Mouse (Mus musculus) heart, embryonic 15.5 days (tissue): ENCODE data around the gene Foxe1. TPM values are rescaled to one million over a fixed set of nuclear protein-coding genes. Genes with fewer than 3 reads are reported as not detected.

Experiments
- ATAC-seq: fragments of 200-750 bp; cut with Nextera tagmentation; replicated peaks from 2 replicates; pipeline ENCODE4 v1.8.0; 2017; ENCODE audit warnings: low read depth, moderate TSS enrichment; ENCODE audit not compliant: insufficient number of reproducible peaks, insufficient read depth, low FRiP score
- H3K27ac ChIP-seq: fragments of 300-500 bp; sonication (generic); 2 replicates; pipeline ENCODE4 v1.5.1; 2015; ENCODE audit warnings: mild to moderate bottlenecking, inconsistent platforms
- H3K27me3 ChIP-seq: fragments of 300-500 bp; sonication (generic); 2 replicates; pipeline ENCODE4 v1.6.1; 2015; ENCODE audit warnings: inconsistent platforms
- H3K36me3 ChIP-seq: fragments of 300-500 bp; sonication (generic); 2 replicates; pipeline ENCODE4 v1.6.1; 2015; ENCODE audit warnings: mild to moderate bottlenecking, inconsistent platforms
- H3K4me1 ChIP-seq: fragments of 300-500 bp; sonication (generic); replicated peaks from 2 replicates; pipeline ENCODE4 v1.6.1; 2015; ENCODE audit warnings: inconsistent platforms
- H3K4me2 ChIP-seq: fragments of 300-500 bp; sonication (generic); 2 replicates; pipeline ENCODE4 v1.6.1; 2015; ENCODE audit warnings: inconsistent platforms, mild to moderate bottlenecking, moderate library complexity
- H3K4me3 ChIP-seq: fragments of 300-500 bp; sonication (generic); 2 replicates; pipeline ENCODE4 v1.5.1; 2015; ENCODE audit warnings: mild to moderate bottlenecking, inconsistent platforms
- H3K9ac ChIP-seq: fragments of 300-500 bp; sonication (generic); 2 replicates; pipeline ENCODE4 v1.6.1; 2015; ENCODE audit warnings: mild to moderate bottlenecking, inconsistent platforms
- H3K9me3 ChIP-seq: fragments of 300-500 bp; sonication (generic); replicated peaks from 2 replicates; pipeline ENCODE4 v1.6.1; 2016; ENCODE audit warnings: inconsistent platforms
- WGBS: fragments of 180-500 bp; shearing (Covaris S2); methylation state at CpG from one replicate; pipeline ENCODE4 v1.1.7; 2015; ENCODE audit warnings: mixed read lengths; 5-methylcytosine and 5-hydroxymethylcytosine counted together
- polyA plus RNA-seq: library from polyadenylated mRNA; unstranded; fragments of >200 nt; fragmentation: Nextera tagmentation; extraction: Ambion mirVana; gene quantifications from 2 replicates; pipeline ENCODE4 v1.2.1, GENCODE M21; 2015

Foxe1 gene
- not detected in 2 replicates for polyA plus RNA-seq

DNA sequence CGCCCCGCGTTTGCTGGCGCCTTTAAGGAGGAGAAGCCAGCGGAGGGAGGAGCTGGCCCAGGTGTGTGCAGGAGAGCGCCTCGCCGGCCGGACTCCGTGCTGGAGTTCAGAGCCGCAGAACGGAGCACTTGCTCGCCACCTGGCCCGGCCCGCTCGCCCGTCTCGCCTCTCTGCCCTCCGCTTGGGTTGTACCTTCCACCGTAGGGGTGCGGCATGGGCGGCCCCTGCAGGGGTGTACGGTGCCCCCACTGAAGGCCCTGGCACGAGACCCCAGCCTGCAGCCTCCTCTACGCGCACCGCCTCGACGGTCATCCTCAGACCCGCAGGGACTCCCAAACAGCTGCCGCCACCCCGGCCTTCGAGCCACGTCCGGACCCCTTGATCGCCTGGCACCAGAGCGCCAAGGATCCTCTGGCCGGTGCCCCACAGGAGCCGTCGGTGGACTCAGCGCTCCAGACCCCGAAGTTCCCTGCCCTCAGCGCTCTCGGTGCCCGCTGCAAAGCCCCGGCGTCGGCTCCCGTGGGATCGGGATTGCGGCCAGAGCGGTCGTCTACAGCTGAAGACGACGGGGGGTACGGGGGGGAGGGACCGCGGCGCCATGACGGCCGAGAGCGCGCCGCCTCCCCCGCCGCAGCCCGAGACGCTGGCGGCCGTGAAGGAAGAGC, at the start of gene Foxe1:
Gene Foxe1, plus strand, starts transcription at position 14 of the 665 bp plus-strand sequence.
- ATAC-seq: no peak
- Histone ChIP-seq H3K9ac (no peak within 1 kb of the TSS), H3K27ac (no peak within 1 kb of the TSS), H3K4me3 (peak within 1 kb of the TSS; percentile 43), H3K36me3 (no peaks in the 10 kb centered on the region), H3K4me2 (peak within 1 kb of the TSS; percentile 61), H3K27me3 (peaks cover 100% of the 10 kb centered on the region), H3K9me3 (no peaks in the 10 kb centered on the region), H3K4me1 (peaks cover 26% of the 10 kb centered on the region)
- 2% methylated on average over 68 of the region's 70 CpGs for WGBS

DNA sequence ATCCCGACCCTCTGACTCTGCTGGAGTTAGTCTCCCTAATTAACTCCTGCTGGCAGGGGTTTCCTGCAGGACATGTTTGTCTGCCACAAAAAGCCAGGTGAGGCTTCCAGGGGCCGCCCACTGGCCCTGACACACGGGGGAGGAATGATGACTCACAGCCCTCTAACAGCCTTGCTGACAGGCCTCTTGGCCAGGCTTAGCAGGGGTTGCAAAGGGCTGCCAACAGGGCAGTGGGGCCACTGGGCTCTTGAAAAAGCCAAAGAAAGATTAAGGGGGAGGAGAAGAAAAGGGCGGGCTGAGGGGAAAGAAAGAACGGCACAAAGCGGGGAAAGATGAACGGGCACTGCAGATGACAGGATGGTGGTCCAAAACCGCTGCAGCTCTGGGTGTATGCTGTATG, 39.3 kb upstream of the Foxe1 start:
- peak overlapping the region; percentile 83; the same call in 1 of the 2 replicates for H3K9ac ChIP-seq
- H3K4me1 ChIP-seq: peaks cover 30% of the 10 kb centered on the region
- no peaks in the 10 kb centered on the region for H3K9me3 ChIP-seq
- H3K4me3 ChIP-seq: peak overlapping the region; percentile 73
- peaks cover 23% of the 10 kb centered on the region for H3K27me3 ChIP-seq
- H3K4me2 ChIP-seq: peak overlapping the region; percentile 86
- peak; percentile 81 for ATAC-seq
- no peaks in the 10 kb centered on the region for H3K36me3 ChIP-seq
- peak overlapping the region; percentile 89 for H3K27ac ChIP-seq
- 3% methylated on average over 8 of the region's 8 CpGs for WGBS

DNA sequence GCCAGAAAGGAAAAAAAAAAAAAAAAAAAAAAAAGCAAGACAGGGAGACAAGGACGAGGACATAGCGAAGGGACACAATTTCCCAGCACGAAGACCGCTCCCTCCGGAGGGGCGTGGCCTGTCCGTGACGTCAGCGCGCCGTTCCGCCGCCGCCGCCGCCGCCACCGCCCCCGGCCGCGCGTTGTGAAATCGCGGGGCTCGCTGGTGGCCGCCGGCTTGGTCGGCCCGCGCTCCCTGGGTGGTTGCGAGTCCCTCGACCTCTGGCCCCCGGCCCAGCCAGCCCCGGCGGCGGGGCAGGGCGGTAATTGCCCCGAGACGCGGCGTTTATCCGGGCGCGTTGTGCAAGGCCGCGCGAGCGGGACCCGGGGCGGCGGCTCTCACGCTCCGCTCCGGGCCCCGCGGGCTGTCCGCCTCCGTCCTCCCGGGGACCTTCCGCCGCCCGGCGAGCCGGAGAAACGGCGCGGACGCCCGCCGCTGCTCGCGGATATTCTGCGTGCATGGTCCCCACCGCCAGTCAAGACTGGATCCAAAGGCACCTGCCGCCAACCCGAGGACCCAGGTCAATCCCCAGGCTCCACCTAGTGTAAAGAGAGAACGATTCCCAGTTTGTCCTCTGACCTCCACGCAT, 38.5 kb upstream of the Foxe1 start:
- WGBS: under 1% methylated on average over 76 of the region's 78 CpGs

DNA sequence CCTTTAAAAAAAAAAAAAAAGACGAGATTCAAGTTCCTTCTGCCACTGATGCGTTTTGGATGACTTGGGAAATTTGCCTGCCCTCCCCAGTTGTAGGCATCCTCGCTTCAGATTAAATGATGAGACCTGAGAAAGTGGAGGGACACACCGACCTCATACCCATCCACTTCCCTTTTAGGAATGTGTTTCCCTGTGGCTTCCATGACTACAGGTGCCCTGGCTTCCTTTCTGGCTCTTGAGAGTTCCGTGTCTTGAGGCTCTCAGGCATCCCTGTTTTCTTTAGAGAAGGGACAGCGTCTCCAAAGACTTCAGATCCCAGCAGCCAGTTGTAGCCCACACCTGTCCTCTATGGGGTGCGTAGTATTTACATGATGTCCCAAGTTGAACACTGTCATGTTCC, 38.0 kb upstream of the Foxe1 start:
- H3K4me2 ChIP-seq: peak overlapping the region; percentile 86
- H3K9me3 ChIP-seq: no peaks in the 10 kb centered on the region
- no peaks in the 10 kb centered on the region for H3K36me3 ChIP-seq
- peaks cover 24% of the 10 kb centered on the region for H3K27me3 ChIP-seq
- H3K27ac ChIP-seq: peak overlapping the region; percentile 89; the same call in 1 of the 2 replicates
- ATAC-seq: no peak
- peak overlapping the region; percentile 73 for H3K4me3 ChIP-seq
- 26% methylated on average over 7 of the region's 7 CpGs for WGBS
- peak overlapping the region; percentile 83 for H3K9ac ChIP-seq
- H3K4me1 ChIP-seq: peaks cover 30% of the 10 kb centered on the region

More for the DNA sequence above, 38.5 kb upstream of the Foxe1 start:
- no peaks in the 10 kb centered on the region for H3K36me3 ChIP-seq
- H3K4me2 ChIP-seq: peak overlapping the region; percentile 86
- peaks cover 23% of the 10 kb centered on the region for H3K27me3 ChIP-seq
- H3K27ac ChIP-seq: peak overlapping the region; percentile 89
- peak overlapping the region; percentile 83 for H3K9ac ChIP-seq
- peak; percentile 78 for ATAC-seq
- peaks cover 30% of the 10 kb centered on the region for H3K4me1 ChIP-seq
- H3K9me3 ChIP-seq: no peaks in the 10 kb centered on the region
- peak overlapping the region; percentile 73 for H3K4me3 ChIP-seq

DNA sequence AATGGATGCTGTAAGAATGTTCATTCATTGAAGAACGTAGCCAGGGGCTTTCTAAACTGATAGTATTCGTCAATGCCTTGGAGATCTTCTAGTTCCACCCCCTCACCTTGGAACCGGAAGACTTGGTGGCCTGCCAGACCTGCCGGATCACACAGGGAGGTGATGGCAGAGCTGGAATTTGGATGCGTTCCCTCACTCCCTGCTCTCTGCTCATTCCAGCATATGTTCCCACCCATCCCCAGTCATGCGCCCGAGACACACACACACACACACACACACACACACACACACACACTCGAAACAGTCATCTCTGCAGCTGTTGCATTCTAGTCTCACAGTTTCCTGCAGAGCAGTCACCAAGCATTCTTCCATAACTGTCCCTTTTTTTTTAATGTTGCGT, 36.1 kb upstream of the Foxe1 start:
- Histone ChIP-seq H3K9me3 (no peaks in the 10 kb centered on the region), H3K4me1 (peaks cover 30% of the 10 kb centered on the region), H3K36me3 (no peaks in the 10 kb centered on the region), H3K4me3 (0 out of 2 replicates have a peak overlapping the region, but pooled peaks have one; percentile 17), H3K27ac (peak overlapping the region; percentile 66), H3K9ac (no peak overlapping the region), H3K4me2 (peak overlapping the region; percentile 40; the same call in 1 of the 2 replicates), H3K27me3 (peaks cover 25% of the 10 kb centered on the region; the same call in 1 of the 2 replicates)
- peak; percentile 61 for ATAC-seq
- 20% methylated on average over 9 of the region's 9 CpGs for WGBS

DNA sequence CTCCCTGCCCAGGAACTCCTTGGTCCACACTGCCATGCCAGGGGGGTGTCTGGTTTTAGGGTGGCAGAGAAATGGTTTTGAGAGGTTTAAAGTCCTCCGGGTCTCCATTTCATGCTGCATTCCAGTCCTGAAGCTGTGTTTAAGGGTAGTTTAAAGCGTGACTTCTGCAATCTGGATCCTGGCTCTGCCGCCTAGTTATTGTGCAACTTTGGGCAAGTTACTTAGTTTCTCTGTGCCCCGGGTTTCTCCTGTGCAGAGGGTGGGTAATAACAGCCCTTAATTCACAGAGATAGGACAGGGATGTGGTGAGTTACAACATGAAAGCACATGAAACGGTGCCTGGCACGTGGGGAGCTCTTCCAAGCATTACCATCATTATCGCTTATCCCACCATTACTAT, 35.5 kb upstream of the Foxe1 start:
- no peak overlapping the region; the same call in 1 of the 2 replicates for H3K4me2 ChIP-seq
- no peak for ATAC-seq
- WGBS: 83% methylated on average over 7 of the region's 7 CpGs

DNA sequence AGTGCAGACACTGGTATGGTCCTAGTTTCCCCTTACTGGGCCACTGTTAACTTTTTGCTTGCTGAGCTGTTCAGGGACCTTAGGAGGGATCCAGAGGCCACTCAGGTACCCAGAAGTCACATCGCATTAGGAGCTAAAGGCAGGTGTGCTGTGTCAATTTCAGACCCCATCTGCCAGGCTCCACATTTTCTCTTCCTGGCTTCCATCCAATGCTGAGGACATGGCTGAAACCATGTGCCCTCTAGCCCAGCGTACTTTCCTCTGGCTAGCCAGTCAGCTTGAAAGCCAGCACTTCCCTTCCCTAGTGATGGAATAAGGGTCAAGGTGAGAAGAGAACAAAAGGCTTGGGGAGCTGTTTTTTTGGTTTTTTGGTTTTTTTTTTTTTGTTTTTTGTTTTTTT, 31.8 kb upstream of the Foxe1 start:
- H3K9me3 ChIP-seq: no peaks in the 10 kb centered on the region
- H3K9ac ChIP-seq: no peak overlapping the region
- no peak overlapping the region for H3K27ac ChIP-seq
- no peak for ATAC-seq
- no peak overlapping the region for H3K4me3 ChIP-seq
- H3K36me3 ChIP-seq: no peaks in the 10 kb centered on the region
- H3K27me3 ChIP-seq: peaks cover 17% of the 10 kb centered on the region; the same call in 1 of the 2 replicates
- 55% methylated on average over 2 of the region's 2 CpGs for WGBS
- peaks cover 10% of the 10 kb centered on the region for H3K4me1 ChIP-seq
- H3K4me2 ChIP-seq: no peak overlapping the region

More for the DNA sequence above, 35.5 kb upstream of the Foxe1 start:
- Histone ChIP-seq H3K27me3 (peaks cover 20% of the 10 kb centered on the region; the same call in 1 of the 2 replicates), H3K27ac (peak overlapping the region; percentile 26; the same call in 1 of the 2 replicates), H3K4me1 (peaks cover 30% of the 10 kb centered on the region), H3K9ac (no peak overlapping the region), H3K9me3 (no peaks in the 10 kb centered on the region), H3K4me3 (no peak overlapping the region), H3K36me3 (no peaks in the 10 kb centered on the region)

DNA sequence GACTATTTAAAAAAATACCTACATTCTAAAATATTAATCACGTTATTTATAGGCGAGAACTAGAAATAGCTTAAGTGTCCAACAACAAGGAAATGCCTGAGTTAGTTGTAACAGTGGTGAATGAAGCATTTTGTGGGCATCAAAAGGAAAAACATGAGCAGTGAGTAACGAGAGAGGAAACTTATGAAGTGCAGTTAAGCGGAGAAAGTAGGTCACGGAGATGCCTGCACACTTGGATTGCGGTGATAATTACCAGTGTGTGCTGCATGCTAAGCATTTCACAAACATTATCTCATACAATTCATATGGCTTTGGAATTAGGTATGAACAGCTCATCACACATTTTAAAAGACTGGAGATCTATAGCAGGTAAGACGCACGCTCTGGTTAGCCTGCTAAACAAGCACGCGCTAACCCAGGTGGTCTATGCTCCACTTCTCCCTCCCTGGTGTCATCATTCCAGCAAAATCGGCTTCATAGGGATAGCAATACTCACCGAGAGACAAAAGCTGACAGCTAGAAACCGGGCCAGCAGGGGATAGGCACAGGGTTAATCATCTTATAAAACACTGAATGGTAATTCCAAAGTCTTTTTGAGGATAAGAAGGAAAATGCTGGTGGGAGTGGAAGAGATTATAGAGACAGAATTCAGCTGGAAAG, 21.5 kb upstream of the Foxe1 start:
- Histone ChIP-seq H3K27ac (no peak overlapping the region), H3K4me2 (no peak overlapping the region), H3K4me1 (no peaks in the 10 kb centered on the region), H3K9me3 (no peaks in the 10 kb centered on the region), H3K9ac (no peak overlapping the region), H3K27me3 (peaks cover 17% of the 10 kb centered on the region; the same call in 1 of the 2 replicates), H3K36me3 (no peaks in the 10 kb centered on the region), H3K4me3 (no peak overlapping the region)
- no peak for ATAC-seq
- WGBS: 77% methylated on average over 13 of the region's 13 CpGs

DNA sequence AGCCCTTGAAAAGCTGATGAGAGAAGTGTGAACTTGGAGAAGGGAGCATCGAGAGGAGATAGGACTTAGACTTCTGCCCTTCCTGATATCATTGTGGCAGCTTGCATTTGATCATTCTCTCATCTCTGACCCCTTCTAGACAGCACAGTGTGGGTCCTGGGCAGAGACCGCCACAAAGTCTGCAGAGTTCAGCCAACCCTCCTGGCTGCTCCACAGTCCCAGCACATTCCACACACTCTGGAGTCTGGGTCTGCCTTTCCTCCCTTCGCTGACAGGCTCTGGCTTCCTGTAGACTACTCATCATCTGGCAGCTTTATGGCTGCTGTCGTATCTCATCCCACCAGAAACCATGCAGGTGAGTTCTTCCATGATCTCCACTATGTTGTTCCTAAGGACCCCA, 20.7 kb upstream of the Foxe1 start:
- Histone ChIP-seq H3K27me3 (peaks cover 17% of the 10 kb centered on the region; the same call in 1 of the 2 replicates), H3K36me3 (no peaks in the 10 kb centered on the region), H3K27ac (no peak overlapping the region), H3K4me1 (no peaks in the 10 kb centered on the region), H3K4me3 (no peak overlapping the region), H3K9me3 (no peaks in the 10 kb centered on the region), H3K4me2 (no peak overlapping the region), H3K9ac (no peak overlapping the region)
- ATAC-seq: no peak
- 17% methylated on average over 4 of the region's 4 CpGs for WGBS

DNA sequence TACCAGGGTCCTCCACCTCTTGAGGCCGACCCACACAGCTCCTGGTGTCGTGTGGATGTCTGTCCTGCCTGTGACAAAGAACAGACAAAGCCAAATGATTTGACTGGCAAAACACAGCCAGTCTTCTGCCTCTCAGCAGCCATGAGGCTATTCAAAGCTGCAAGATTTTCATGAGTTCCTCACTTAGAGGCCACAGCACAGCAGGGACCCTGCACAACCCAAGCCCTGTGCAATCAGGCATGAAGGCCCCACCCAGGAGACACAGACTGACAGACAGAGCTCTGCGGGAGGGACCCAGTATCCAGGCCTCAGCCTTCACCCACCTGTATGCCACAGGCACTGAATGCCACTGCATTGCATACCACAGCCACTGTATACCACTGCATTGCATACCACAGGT, 14.5 kb upstream of the Foxe1 start:
- Histone ChIP-seq H3K9me3 (no peaks in the 10 kb centered on the region), H3K36me3 (no peaks in the 10 kb centered on the region), H3K27me3 (peaks cover 25% of the 10 kb centered on the region; the same call in 1 of the 2 replicates), H3K4me3 (no peak overlapping the region), H3K4me1 (no peaks in the 10 kb centered on the region), H3K9ac (no peak overlapping the region), H3K4me2 (no peak overlapping the region), H3K27ac (no peak overlapping the region)
- 52% methylated on average over 3 of the region's 3 CpGs for WGBS
- no peak for ATAC-seq

DNA sequence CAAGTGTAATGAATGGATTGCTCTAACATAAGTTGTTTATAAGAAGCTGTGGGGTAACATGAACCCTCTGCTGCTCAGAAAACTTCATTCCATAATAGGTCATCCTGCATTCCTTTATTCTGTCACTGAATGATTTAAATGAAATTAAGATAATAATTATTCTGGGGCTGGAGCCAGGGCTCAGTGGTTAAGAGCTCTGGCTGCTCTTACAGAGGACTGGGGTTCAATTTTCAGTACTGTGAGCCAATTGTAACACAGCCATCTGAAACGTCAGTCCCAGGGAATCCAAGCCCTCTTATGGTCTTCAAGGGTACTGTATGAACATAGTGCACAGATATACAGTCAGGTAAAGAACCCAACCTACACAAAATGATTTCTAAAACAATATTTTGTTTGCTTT, 7.6 kb upstream of the Foxe1 start:
- no peak for ATAC-seq
- H3K27me3 ChIP-seq: peaks cover 70% of the 10 kb centered on the region

More for the DNA sequence above, 7.6 kb upstream of the Foxe1 start:
- H3K4me1 ChIP-seq: peaks cover 14% of the 10 kb centered on the region
- 16% methylated on average over 1 of the region's 1 CpGs for WGBS
- no peaks in the 10 kb centered on the region for H3K36me3 ChIP-seq
- no peaks in the 10 kb centered on the region for H3K9me3 ChIP-seq
- H3K4me2 ChIP-seq: no peak overlapping the region
- H3K27ac ChIP-seq: no peak overlapping the region
- no peak overlapping the region for H3K9ac ChIP-seq
- H3K4me3 ChIP-seq: no peak overlapping the region
